Mouse (Mus musculus) MEL (cell line): ENCODE data around the gene As3mt. TPM values are rescaled to one million over a fixed set of nuclear protein-coding genes. Genes with fewer than 3 reads are reported as not detected.
A peak's percentile ranks its signal among the peaks of the same experiment; 100 is the strongest.

Experiments used
- DNase-seq: peaks from one replicate; pipeline ENCODE4 v3.0.0; 2011; ENCODE audit warnings: low read depth, low spot score
- H3K27ac ChIP-seq: 2 replicates; pipeline ENCODE4 v1.5.1; 2012; ENCODE audit warnings: low read depth, mild to moderate bottlenecking, control low read depth, low read length, moderate library complexity; ENCODE audit not compliant: control insufficient read depth
- H3K27me3 ChIP-seq, 2 experiments: fragments of 150-350 bp in 1 of 2; sonication (generic) in 1 of 2; 2 replicates each; pipeline ENCODE4 v1.6.1; 2012; ENCODE audit warnings: low read length in 2 of 2, mild to moderate bottlenecking in 2 of 2, improper control_type of control experiment in 1 of 2, moderate library complexity in 1 of 2; ENCODE audit not compliant: insufficient read depth in 2 of 2, control insufficient read depth in 1 of 2
- H3K36me3 ChIP-seq, 2 experiments: 2 replicates each; pipeline ENCODE4 v1.6.1; 2012 to 2014; ENCODE audit warnings: low read length in 2 of 2, improper control_type of control experiment in 1 of 2, inconsistent platforms in 1 of 2, mild to moderate bottlenecking in 1 of 2; ENCODE audit not compliant: insufficient read depth in 2 of 2, control insufficient read depth in 1 of 2
- H3K4me1 ChIP-seq, 2 experiments: fragments of 150-350 bp in 1 of 2; sonication (generic) in 1 of 2; 2 replicates each; pipeline ENCODE4 v1.6.1; 2012; ENCODE audit warnings: low read length in 2 of 2, improper control_type of control experiment in 1 of 2, mild to moderate bottlenecking in 1 of 2; ENCODE audit not compliant: insufficient read depth in 2 of 2, control insufficient read depth in 1 of 2
- H3K4me3 ChIP-seq, 2 experiments: fragments of 150-350 bp in 1 of 2; sonication (generic) in 1 of 2; 2 replicates each; pipeline ENCODE4 v1.5.1; 2012; ENCODE audit warnings: low read depth in 2 of 2, low read length in 2 of 2, mild to moderate bottlenecking in 2 of 2, moderate library complexity in 2 of 2, control low read depth in 1 of 2, improper control_type of control experiment in 1 of 2; ENCODE audit not compliant: control insufficient read depth in 1 of 2, insufficient read depth in 1 of 2
- H3K79me2 ChIP-seq: 2 replicates; pipeline ENCODE4 v1.6.1; 2012; ENCODE audit warnings: mild to moderate bottlenecking, low read length, moderate library complexity; ENCODE audit not compliant: control insufficient read depth, poor library complexity, insufficient read depth
- H3K9ac ChIP-seq: 2 replicates; pipeline ENCODE4 v1.6.1; 2012; ENCODE audit warnings: low read depth, mild to moderate bottlenecking, control low read depth, low read length, moderate library complexity; ENCODE audit not compliant: control insufficient read depth, poor library complexity, severe bottlenecking
- H3K9me3 ChIP-seq: fragments of 150-350 bp; sonication (generic); replicated peaks from 2 replicates; pipeline ENCODE4 v1.6.1; 2012; ENCODE audit warnings: mild to moderate bottlenecking, low read length, improper control_type of control experiment, moderate library complexity; ENCODE audit not compliant: insufficient read depth
- BHLHE40 ChIP-seq: IDR thresholded peaks from 2 replicates; pipeline ENCODE4 v1.6.1; 2012; ENCODE audit warnings: low read depth, mild to moderate bottlenecking, inconsistent platforms, low read length, improper control_type of control experiment, borderline replicate concordance
- CHD1 ChIP-seq: IDR thresholded peaks from 2 replicates; pipeline ENCODE4 v1.6.1; 2012; ENCODE audit warnings: low read depth, mild to moderate bottlenecking, inconsistent platforms, low read length, improper control_type of control experiment
- CHD2 ChIP-seq: IDR thresholded peaks from 2 replicates; pipeline ENCODE4 v1.6.1; 2011; ENCODE audit warnings: low read length, improper control_type of control experiment
- CTCF ChIP-seq, 3 experiments: IDR thresholded peaks in 2 of 3; conservative IDR thresholded peaks in 1 of 3; 2 replicates each; pipeline ENCODE4 v1.5.1; 2011 to 2012; ENCODE audit warnings: low read length in 3 of 3, low read depth in 2 of 3, mild to moderate bottlenecking in 2 of 3, improper control_type of control experiment in 1 of 3, inconsistent platforms in 1 of 3, mixed read lengths in 1 of 3, moderate library complexity in 1 of 3; ENCODE audit not compliant: control insufficient read depth in 1 of 3, insufficient read depth in 1 of 3, poor library complexity in 1 of 3, severe bottlenecking in 1 of 3
- E2F4 ChIP-seq: IDR thresholded peaks from 2 replicates; pipeline ENCODE4 v1.6.1; 2011; ENCODE audit warnings: low read depth, low read length, improper control_type of control experiment, borderline replicate concordance
- ELF1 ChIP-seq: IDR thresholded peaks from 2 replicates; pipeline ENCODE4 v1.6.1; 2014; ENCODE audit warnings: low read depth, mild to moderate bottlenecking, inconsistent platforms, low read length, improper control_type of control experiment, moderate library complexity
- ETS1 ChIP-seq: IDR thresholded peaks from 2 replicates; pipeline ENCODE4 v1.6.1; 2012; ENCODE audit warnings: low read depth, mild to moderate bottlenecking, inconsistent platforms, low read length, improper control_type of control experiment, moderate library complexity
- GABPA ChIP-seq: IDR thresholded peaks from 2 replicates; pipeline ENCODE4 v1.6.1; 2012; ENCODE audit warnings: low read depth, mild to moderate bottlenecking, inconsistent platforms, low read length, improper control_type of control experiment, moderate library complexity
- GATA1 ChIP-seq: IDR thresholded peaks from 2 replicates; pipeline ENCODE4 v1.6.1; 2011; ENCODE audit warnings: low read depth, low read length, improper control_type of control experiment
- HCFC1 ChIP-seq: IDR thresholded peaks from 2 replicates; pipeline ENCODE4 v1.6.1; 2012; ENCODE audit warnings: low read depth, mild to moderate bottlenecking, inconsistent platforms, low read length, improper control_type of control experiment, moderate library complexity
- JUND ChIP-seq: IDR thresholded peaks from 2 replicates; pipeline ENCODE4 v1.6.1; 2011; ENCODE audit warnings: low read depth, mild to moderate bottlenecking, improper control_type of control experiment, low read length
- KAT2A ChIP-seq: conservative IDR thresholded peaks from 2 replicates; pipeline ENCODE4 v1.6.1; 2012; ENCODE audit warnings: low read depth, low read length, improper control_type of control experiment, inconsistent platforms
- MAFK ChIP-seq: IDR thresholded peaks from 2 replicates; pipeline ENCODE4 v1.6.1; 2011; ENCODE audit warnings: low read depth, mild to moderate bottlenecking, low read length, improper control_type of control experiment, borderline replicate concordance
- MAX ChIP-seq: IDR thresholded peaks from 2 replicates; pipeline ENCODE4 v1.6.1; 2011; ENCODE audit warnings: low read length, improper control_type of control experiment
- MAZ ChIP-seq: IDR thresholded peaks from 2 replicates; pipeline ENCODE4 v1.6.1; 2012; ENCODE audit warnings: low read depth, mild to moderate bottlenecking, inconsistent platforms, low read length, improper control_type of control experiment
- MEF2A ChIP-seq: IDR thresholded peaks from 2 replicates; pipeline ENCODE4 v1.6.1; 2014; ENCODE audit warnings: low read depth, mild to moderate bottlenecking, inconsistent platforms, low read length, improper control_type of control experiment; ENCODE audit not compliant: poor library complexity, insufficient replicate concordance, severe bottlenecking; ENCODE audit errors: extremely low read depth
- MXI1 ChIP-seq: IDR thresholded peaks from 2 replicates; pipeline ENCODE4 v1.6.1; 2011; ENCODE audit warnings: mild to moderate bottlenecking, low read depth, low read length, improper control_type of control experiment
- MYB ChIP-seq: IDR thresholded peaks from 2 replicates; pipeline ENCODE4 v1.6.1; 2011; ENCODE audit warnings: mild to moderate bottlenecking, low read depth, low read length, improper control_type of control experiment
- MYC ChIP-seq: IDR thresholded peaks from 2 replicates; pipeline ENCODE4 v1.6.1; 2011; ENCODE audit warnings: low read depth, mild to moderate bottlenecking, low read length, improper control_type of control experiment, moderate library complexity
- NELFE ChIP-seq: IDR thresholded peaks from 2 replicates; pipeline ENCODE4 v1.6.1; 2011; ENCODE audit warnings: low read depth, low read length, improper control_type of control experiment
- NRF1 ChIP-seq: IDR thresholded peaks from 2 replicates; pipeline ENCODE4 v1.6.1; 2014; ENCODE audit warnings: low read depth, mild to moderate bottlenecking, inconsistent platforms, low read length, improper control_type of control experiment, moderate library complexity; ENCODE audit not compliant: poor library complexity, insufficient read depth, severe bottlenecking
- POLR2A ChIP-seq, 2 experiments: IDR thresholded peaks; 2 replicates each; pipeline ENCODE4 v1.6.1; 2011 to 2012; ENCODE audit warnings: low read length in 2 of 2, mild to moderate bottlenecking in 2 of 2, control low read depth in 1 of 2, improper control_type of control experiment in 1 of 2, low read depth in 1 of 2, moderate library complexity in 1 of 2; ENCODE audit not compliant: control insufficient read depth in 1 of 2, insufficient read depth in 1 of 2, poor library complexity in 1 of 2
- POLR2AphosphoS2 ChIP-seq: IDR thresholded peaks from 2 replicates; pipeline ENCODE4 v1.6.1; 2011; ENCODE audit warnings: low read length, improper control_type of control experiment
- POLR2AphosphoS5 ChIP-seq: IDR thresholded peaks from 2 replicates; pipeline ENCODE4 v1.6.1; 2012; ENCODE audit warnings: low read depth, borderline replicate concordance, mild to moderate bottlenecking, inconsistent platforms, low read length, moderate library complexity, mixed read lengths
- RAD21 ChIP-seq: IDR thresholded peaks from 2 replicates; pipeline ENCODE4 v1.6.1; 2011; ENCODE audit warnings: mild to moderate bottlenecking, low read depth, low read length, improper control_type of control experiment
- SIN3A ChIP-seq: IDR thresholded peaks from 2 replicates; pipeline ENCODE4 v1.6.1; 2012; ENCODE audit warnings: low read length, improper control_type of control experiment, inconsistent platforms
- SMC3 ChIP-seq: IDR thresholded peaks from 2 replicates; pipeline ENCODE4 v1.6.1; 2011; ENCODE audit warnings: low read depth, low read length, improper control_type of control experiment
- TAL1 ChIP-seq: IDR thresholded peaks from 2 replicates; pipeline ENCODE4 v1.6.1; 2012; ENCODE audit warnings: mild to moderate bottlenecking, inconsistent platforms, low read length, moderate library complexity, mixed read lengths
- TBP ChIP-seq: IDR thresholded peaks from 2 replicates; pipeline ENCODE4 v1.8.0; 2011; ENCODE audit warnings: low read depth, low read length, improper control_type of control experiment
- TCF12 ChIP-seq: IDR thresholded peaks from 2 replicates; pipeline ENCODE4 v1.6.1; 2014; ENCODE audit warnings: low read depth, mild to moderate bottlenecking, inconsistent platforms, low read length, improper control_type of control experiment, moderate library complexity
- UBTF ChIP-seq: IDR thresholded peaks from 2 replicates; pipeline ENCODE4 v1.6.1; 2012; ENCODE audit warnings: low read depth, mild to moderate bottlenecking, inconsistent platforms, low read length, improper control_type of control experiment, moderate library complexity, borderline replicate concordance; ENCODE audit not compliant: insufficient read depth
- USF1 ChIP-seq: IDR thresholded peaks from 2 replicates; pipeline ENCODE4 v1.6.1; 2014; ENCODE audit warnings: low read depth, mild to moderate bottlenecking, inconsistent platforms, low read length, improper control_type of control experiment, moderate library complexity
- USF2 ChIP-seq, 2 experiments: IDR thresholded peaks; 2 replicates each; pipeline ENCODE4 v1.6.1; 2011 to 2012; ENCODE audit warnings: improper control_type of control experiment in 2 of 2, low read length in 2 of 2, borderline replicate concordance in 1 of 2, inconsistent platforms in 1 of 2, low read depth in 1 of 2, mild to moderate bottlenecking in 1 of 2; ENCODE audit not compliant: insufficient read depth in 1 of 2
- ZC3H11A ChIP-seq: IDR thresholded peaks from 2 replicates; pipeline ENCODE4 v1.6.1; 2012; ENCODE audit warnings: low read depth, mild to moderate bottlenecking, inconsistent platforms, low read length, improper control_type of control experiment
- ZKSCAN1 ChIP-seq: IDR thresholded peaks from 2 replicates; pipeline ENCODE4 v1.6.1; 2012; ENCODE audit warnings: low read depth, mild to moderate bottlenecking, inconsistent platforms, low read length, improper control_type of control experiment, moderate library complexity
- ZNF384 ChIP-seq: IDR thresholded peaks from 2 replicates; pipeline ENCODE4 v1.6.1; 2012; ENCODE audit warnings: low read depth, mild to moderate bottlenecking, inconsistent platforms, low read length, improper control_type of control experiment
- polyA plus RNA-seq, 2 experiments: library from polyadenylated mRNA; stranded (reverse) in 1 of 2; unstranded in 1 of 2; fragments of >175 nt in 1 of 2; fragments of >200 nt in 1 of 2; gene quantifications; 2 replicates each; pipeline versions ENCODE4 v1.2.1 to v1.2.4; 2012; ENCODE audit warnings: low replicate concordance in 2 of 2, low read depth in 1 of 2; ENCODE audit not compliant: insufficient read length in 2 of 2, insufficient read depth in 1 of 2, missing spikeins in 1 of 2
- total RNA-seq: library from RNA; depleted of rRNA; stranded (reverse); fragments of 300-350 nt; gene quantifications from 2 replicates; pipeline ENCODE4 v1.2.3, GENCODE M21; 2012

As3mt gene
- total and polyA plus RNA-seq, 3 experiments, result 17.0 to 52.2 TPM; not detected in 1

DNA sequence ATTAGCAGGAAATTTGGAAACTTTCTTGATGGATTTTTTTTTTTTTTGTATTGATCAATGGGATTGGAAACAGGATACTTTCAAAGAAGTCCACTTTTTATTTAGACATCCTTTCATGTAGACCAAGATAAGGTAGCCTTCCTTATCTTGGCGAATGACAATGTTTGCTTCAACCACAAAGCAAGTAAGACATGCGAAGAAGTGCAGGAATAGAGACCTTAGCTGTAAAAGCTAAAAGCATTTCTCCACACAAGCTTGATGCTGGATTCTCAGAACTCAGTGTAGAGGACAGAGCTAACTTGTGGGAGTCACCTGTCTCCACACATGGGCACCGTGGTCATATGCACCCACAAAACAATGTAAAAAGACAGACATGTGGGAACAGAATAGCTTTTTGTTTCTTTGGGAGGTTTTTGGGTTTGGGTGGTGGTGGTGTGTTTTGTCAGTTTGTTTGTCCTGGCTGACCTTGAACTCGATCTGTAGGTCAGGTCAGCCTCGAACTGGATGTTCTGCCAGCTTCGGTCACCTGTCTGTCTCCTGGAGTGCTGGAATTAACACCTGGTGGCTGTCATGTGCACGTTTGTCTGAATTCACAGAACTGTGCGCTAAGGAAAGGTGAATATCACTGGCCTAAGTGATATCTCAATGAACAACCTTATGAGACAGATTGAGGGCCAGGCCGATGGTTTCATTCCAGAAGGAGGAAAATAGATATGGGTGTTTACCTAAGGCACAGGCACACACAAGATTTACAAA lies 540 bp upstream of the As3mt start:
- H3K9me3 ChIP-seq, result no peaks in the 10 kb centered on the region
- no peaks in the 10 kb centered on the region for H3K27me3 ChIP-seq
- H3K27ac ChIP-seq, result peak overlapping the region; percentile 69
- H3K4me1 ChIP-seq, result peaks cover 19 to 53% of the 10 kb centered on the region in 2 experiments
- no peaks in the 10 kb centered on the region for H3K79me2 ChIP-seq
- H3K36me3 ChIP-seq, result peaks cover 0 to 40% of the 10 kb centered on the region in 2 experiments; a peak in 2 of 4 replicates
- DNase-seq, result peak; percentile 64
- peak overlapping the region; percentile 71 to 76 for H3K4me3 ChIP-seq
- peak overlapping the region; percentile 78 for H3K9ac ChIP-seq
- TF ChIP-seq ZKSCAN1 (no peak), KAT2A (no peak), MYC (no peak), POLR2A (IDR thresholded peaks at IDR 0.05; ENCODE audit: control insufficient read depth in 1 of 2, insufficient read depth in 1 of 2, low read depth in 1 of 2, low read length in 2 of 2, poor library complexity in 1 of 2) (no peak), E2F4 (no peak), UBTF (no peak), CHD2 (no peak), MXI1 (peak; percentile 61), USF1 (no peak), POLR2AphosphoS2 (no peak), ZNF384 (no peak), MAX (no peak), MEF2A (no peak), RAD21 (no peak), BHLHE40 (peak; percentile 40; the same call in 1 of the 2 replicates), MAZ (no peak), MAFK (no peak), ELF1 (no peak), POLR2AphosphoS5 (no peak), MYB (no peak), CHD1 (no peak), ZC3H11A (no peak), SIN3A (peak; percentile 56; the same call in 1 of the 2 replicates), TCF12 (peak; percentile 45; the same call in 1 of the 2 replicates), GABPA (no peak), JUND (no peak), SMC3 (no peak), NELFE (no peak), HCFC1 (0 out of 2 replicates have a peak, but pooled peaks have one; percentile 29), USF2 (IDR thresholded peaks at IDR 0.05; ENCODE audit: borderline replicate concordance in 1 of 2, insufficient read depth in 1 of 2, low read depth in 1 of 2, low read length in 2 of 2) (no peak), TAL1 (no peak; the same call in 1 of the 2 replicates), GATA1 (peak; percentile 93), NRF1 (no peak), TBP (no peak; the same call in 1 of the 2 replicates), CTCF (IDR thresholded peaks at IDR 0.05 in 2 of 3, conservative IDR thresholded peaks at IDR 0.05 in 1 of 3; ENCODE audit: control insufficient read depth in 1 of 3, insufficient read depth in 1 of 3, low read depth in 2 of 3, low read length in 3 of 3, poor library complexity in 1 of 3, severe bottlenecking in 1 of 3) (no peak), ETS1 (peak; percentile 66)
